Mouse (Mus musculus): Measurements from ENCODE around the gene Sult2b1. TPM values are rescaled to one million over a fixed set of nuclear protein-coding genes. Genes with fewer than 3 reads are reported as not detected.

Sult2b1 gene
- total RNA-seq, 4 experiments from 2014 or later: 0.52 to 4.5 (median 1.8) TPM

DNA sequence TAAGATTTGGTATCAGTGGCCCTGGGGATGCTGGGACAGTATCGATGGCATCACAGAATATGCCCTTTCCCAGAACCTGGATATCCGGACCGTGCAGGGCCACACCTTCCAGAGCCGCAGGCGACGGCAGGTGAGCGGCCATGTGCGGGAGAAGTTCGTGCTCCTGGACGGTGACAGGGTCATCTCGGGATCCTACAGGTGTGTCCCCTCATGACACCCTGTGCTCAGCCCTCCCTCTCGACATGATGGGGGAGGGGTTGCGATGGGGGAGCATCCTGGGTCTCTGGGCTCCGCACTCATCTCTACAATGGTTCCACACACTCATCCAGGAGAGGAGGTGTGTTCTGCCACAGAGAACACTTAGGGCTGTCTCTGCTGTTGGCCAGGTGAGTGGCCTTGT is 60.7 kb downstream of the Sult2b1 start:
- DNase-seq: no peak

- DNase-seq: no peak
Observed at GRCm38 (mm10) chr7:45723301-45723700, 61.2 kb downstream of the Sult2b1 start.

- no peak for DNase-seq
Observed at GRCm38 (mm10) chr7:45722348-45722713, 62.1 kb downstream of the Sult2b1 start.

GRCm38 (mm10) chr7:45721642-45722347 is 62.7 kb downstream of the Sult2b1 start:
- DNase-seq: no peak

- DNase-seq: no peak
Observed at GRCm38 (mm10) chr7:45721234-45721571, 63.3 kb downstream of the Sult2b1 start.

DNA sequence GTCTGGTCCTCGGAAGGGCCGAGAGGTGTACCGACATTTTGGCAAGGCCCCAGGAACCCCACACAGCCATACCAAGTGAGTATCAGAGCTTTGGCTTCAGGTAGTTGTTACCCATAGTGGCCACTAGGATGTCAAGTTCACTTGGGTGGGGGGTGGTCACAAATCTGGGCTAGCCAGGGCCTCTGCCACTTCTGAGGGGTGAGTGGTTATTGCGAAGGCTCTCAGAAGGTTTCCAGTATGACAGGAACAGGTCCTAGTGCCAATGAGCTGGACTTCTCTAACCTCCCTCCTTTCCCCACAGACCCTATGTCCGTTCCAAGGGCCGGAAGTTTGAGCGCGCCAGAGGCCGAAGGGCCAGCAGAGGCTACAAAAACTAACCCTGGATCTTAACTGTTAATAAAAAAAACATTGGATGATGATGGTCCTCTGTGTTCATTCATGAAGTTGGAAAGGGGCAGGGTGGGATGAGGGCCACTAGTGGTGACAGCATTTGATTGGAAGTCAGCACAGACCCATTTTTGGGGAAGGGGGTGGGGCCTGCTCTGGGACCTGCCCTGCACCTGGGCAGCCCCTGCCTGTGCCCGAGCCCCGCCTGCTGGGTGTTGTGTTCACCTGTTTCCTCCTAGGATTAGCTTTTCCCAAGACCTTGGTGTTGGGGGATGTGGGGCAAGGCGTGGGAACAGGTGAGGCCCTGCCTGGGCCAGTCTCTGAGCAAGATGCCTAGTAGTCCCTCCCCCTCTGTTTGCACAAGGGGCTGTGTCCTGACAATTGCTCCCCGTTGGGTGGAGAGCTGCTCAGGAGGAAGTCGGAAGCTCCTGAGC is 63.8 kb downstream of the Sult2b1 start, which contains the start of gene Fam83e:
Gene Fam83e (plus strand): TSS at position 800 of the 821 bp plus-strand sequence.
- no peak for DNase-seq

- no peak for DNase-seq
Observed at GRCm38 (mm10) chr7:45719738-45720412, 64.6 kb downstream of the Sult2b1 start.

- DNase-seq: no peak
Observed at GRCm38 (mm10) chr7:45719180-45719579, 65.3 kb downstream of the Sult2b1 start.

- DNase-seq: no peak
Observed at GRCm38 (mm10) chr7:45718331-45718730, 66.1 kb downstream of the Sult2b1 start.

- DNase-seq: peak; percentile 98
Observed at GRCm38 (mm10) chr7:45717918-45718297, 66.6 kb downstream of the Sult2b1 start, which contains the start of gene Sphk2. Gene Sphk2 (minus strand): TSS chr7:45718002.

DNA sequence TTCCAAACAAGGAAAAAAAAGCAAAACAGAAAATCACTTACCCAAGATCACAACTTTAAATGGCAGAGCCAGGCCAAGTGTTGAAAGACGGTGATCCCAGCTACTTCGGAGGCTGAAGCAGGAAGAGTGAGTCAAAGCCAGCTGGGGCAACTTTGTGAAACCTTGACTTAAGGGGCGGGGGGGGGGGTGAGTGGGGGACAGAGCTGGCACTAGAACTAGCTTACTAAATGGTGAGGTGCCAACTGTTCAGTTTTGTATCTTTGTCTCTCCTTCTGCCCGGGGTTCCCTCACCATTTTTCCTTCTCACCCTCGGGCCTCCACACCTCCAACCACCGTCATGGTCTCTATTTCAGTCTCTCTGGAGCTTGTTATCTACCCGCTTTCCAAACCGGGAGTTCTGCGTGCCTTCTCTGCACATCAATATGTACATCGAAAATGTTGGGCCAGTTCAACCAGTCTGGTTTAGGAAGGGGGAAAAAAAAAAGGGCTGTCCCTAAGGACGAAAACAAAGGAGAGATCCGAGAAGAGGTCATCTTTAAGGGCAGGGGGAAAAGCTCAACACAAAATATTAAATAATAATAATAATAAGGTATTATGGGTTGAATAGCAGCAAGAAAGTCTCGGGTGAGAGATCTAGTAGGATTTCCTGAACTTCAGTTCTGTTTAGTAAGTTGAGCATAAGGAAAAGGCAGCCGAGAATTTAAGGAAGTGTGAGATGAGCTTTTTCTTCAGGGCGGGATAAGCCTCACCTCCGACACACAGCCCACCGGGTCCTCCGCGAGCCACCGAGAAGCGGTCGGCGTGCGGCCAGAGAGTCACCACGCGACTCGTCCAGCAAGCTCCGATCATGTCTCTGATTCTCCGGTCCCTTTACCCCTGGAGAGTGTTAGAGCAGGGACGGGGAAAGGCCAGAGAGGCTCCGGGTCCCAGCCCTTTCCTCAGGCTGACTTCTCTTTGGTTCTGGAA is 67.2 kb downstream of the Sult2b1 start:
- no peak for DNase-seq

- DNase-seq: peak; percentile 35
Observed at GRCm38 (mm10) chr7:45716460-45716857, 68.0 kb downstream of the Sult2b1 start.

DNA sequence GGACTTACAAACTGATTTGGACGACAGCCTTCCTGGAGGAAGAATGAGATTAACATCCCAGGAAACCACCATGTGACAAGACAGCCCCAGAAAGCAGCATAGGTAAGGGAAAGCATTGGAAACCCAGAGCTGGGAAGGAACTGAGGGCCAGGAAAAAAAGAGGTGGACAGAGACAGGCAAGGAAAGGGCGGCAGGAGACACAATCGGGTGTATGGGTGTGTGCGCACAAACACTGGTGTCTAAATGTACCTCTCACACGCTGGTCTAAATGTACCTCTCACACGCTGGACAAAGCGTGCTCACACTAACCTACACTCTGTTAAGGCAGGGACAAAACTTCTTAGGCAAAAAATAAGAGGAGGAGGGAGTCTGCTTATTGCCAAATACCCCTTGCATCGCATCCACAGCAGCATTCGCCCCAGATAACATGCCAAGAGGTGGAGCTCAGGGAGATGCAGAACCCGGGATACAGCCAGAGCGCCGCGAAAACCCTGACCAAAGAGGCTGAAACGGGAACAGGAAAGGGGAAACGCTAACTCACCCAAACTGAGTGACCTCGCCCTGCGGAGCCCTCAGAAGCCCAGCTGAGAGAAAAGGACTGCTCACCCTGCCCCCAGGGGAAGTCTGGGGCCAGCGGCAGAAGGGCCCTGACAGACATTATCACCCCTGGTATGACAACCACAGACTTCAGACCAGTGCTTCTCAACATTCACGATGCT is 68.6 kb downstream of the Sult2b1 start:
- DNase-seq: peak; percentile 43

DNA sequence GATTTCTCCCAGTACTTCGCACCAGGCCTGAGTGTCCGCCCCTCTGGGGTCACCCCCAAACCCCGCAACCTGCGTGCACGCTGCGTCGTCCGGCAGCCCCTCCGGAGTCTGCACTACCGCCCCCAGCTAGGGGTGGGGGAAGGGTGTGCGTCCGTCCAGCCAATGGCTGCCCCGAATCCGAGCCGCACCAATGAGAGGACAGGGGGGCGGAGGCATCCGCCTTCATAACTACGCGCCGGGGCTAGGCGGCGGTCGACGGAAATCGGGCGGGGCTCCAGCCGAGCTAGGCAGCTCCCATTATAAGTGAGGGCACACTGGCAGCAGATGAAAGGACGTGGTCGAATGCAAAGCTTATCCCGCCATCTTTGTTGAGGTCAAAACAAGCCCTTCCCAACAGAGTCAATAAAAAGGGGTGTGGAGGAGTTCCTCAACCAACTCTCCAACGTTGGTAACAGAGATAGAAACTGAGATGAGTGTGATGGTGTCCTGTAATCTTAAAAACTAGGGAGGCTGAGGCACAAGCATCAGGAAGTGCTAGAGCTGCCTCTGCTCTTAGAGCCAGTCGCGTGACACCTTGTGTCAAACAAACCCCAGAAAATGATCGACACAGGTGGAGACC is 69.3 kb downstream of the Sult2b1 start, which contains the start of gene Rpl18:
Gene Rpl18 (plus strand): TSS at position 368 of the 619 bp plus-strand sequence.
- peak; percentile 98 for DNase-seq

GRCm38 (mm10) chr7:45714630-45715089 is 69.8 kb downstream of the Sult2b1 start:
- DNase-seq: no peak

- no peak for DNase-seq
Observed at GRCm38 (mm10) chr7:45713881-45714520, 70.5 kb downstream of the Sult2b1 start.

DNA sequence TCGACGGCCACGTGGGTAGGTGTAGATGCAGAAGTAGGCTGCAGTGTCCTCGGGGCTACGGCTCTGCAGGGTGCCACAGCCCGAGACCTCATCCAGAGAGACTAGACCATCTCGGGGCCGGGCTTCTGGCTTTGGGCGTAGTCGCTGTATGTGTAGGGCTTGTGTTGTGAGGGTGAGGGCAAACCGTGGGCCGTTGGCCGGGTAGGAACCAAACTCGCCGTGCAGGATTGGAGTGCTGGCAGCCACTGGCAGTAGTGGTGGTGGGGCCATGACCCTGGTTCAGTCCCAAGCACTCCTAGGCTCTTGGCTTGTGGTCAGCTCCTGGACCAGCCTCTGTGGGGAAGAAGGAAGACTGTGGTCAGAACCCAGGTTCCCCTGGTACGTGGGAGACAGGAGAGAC is 71.1 kb downstream of the Sult2b1 start:
- peak; percentile 55 for DNase-seq

DNA sequence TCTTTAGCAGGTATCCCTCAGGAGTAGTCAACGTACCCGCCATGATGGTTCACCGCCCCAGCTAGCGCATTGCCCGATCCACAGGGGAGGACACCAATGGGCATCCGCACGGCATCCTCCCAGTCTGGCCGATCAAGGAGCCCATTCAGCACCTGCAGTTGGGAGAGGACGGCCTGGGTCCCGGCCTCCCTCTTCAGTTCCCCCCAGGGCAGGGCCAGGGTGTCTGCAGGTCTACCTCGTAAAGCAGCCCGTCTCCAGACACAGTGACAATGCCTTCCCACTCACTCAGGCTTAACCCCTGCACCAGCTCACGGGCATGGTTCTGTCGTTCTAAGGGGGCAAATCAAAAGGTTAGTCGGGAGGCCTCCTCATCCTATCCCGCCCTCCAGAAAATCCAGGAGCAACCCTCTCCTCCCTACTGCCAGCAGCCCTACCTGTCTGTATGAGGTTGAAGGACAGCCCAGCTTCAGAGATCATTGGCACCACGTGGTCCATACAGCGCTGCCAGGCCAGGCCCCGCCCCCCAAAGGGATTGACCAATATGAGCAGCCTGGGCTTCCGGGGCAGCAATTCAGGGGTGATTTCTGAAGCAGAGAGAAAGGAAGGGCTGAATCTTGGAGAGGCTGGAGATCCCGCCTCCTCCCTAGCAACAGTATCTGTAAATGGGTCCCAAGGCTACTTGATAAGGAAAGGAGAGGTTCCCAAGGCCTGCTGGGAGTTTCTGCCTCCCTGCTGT is 72.3 kb downstream of the Sult2b1 start:
- peak; percentile 90 for DNase-seq

DNA sequence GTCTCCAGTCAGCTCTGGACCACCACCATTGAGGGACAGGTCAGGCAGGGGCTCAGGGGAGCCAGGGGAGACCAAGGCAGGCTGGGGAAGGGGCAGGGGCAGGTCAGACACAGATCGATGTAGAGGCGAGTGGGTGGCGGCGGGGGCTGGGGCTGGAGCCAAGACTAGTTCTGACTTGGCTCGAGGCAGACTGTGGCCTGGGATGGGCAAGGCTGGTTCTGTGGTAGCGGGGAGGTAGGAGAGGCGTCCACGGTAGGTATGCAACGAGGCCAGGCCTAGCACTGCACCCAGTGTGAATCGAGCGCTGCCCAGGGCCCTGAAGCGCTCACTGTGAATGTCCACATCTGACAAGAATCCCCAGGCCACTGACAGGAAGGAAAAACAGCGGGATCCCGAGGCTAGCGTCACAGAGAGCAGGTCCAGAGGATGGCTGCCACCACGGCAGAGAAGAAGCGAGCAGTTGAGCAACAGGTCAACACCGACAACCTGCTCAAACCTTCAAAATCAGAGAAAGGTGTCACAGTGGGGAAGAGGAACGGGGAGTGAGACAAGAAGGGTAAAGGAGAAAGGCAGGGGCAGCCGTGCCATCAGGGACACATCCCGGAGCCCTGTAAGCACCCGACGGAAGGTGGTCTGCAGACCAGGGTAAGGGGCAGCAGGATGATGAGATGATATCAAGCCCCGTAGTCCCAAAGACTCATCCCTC is 73.0 kb downstream of the Sult2b1 start:
- peak; percentile 58 for DNase-seq

Data from adrenal gland, adult 8-10 months (tissue).